Mouse (Mus musculus): ENCODE measurements at regions not wholly inside any gene's neighbourhood (a gene's known extent, or its start where the extent isn't known, plus 50 kb on each side); places are given as distances from the start of the nearest gene placed in this dataset.

GRCm38 (mm10) chr15:56199336-56199735 lies 1278.1 kb downstream of the Slc22a22 start:
- TF ChIP-seq CTCF (IDR thresholded peaks at IDR 0.05; ENCODE audit: low read depth, low read length) (no peak), POLR2A (IDR thresholded peaks at IDR 0.05; ENCODE audit: borderline replicate concordance, low read depth, low read length) (no peak)

All from bone marrow macrophage, adult 2 months (primary cell).